Mouse (Mus musculus): ENCODE measurements around the gene Gm3327.
"Not testable (repeated sequence)": the region's sequence is repeated elsewhere in the genome, so short reads cannot be mapped to it uniquely, and the experiment has no call there.

DNA sequence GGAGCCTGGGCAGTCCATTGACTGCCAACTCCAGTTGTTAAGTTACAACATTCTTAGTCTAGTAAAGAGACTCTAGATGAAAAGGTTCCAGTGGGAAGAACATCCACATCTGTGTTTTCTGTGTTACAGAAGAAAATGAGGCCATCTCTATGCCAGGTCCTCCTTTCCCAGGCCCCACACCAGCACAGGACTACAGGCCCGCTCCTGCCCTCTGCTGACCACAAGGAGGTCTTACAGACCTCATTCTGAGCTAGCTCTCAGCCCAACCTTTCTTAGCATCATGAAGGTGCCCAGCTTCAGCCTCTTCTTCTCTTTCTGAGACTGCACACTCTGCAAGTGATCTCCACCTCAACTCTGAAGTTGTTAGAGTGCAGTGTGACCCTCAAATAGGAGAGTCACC is 23.6 kb upstream of the Gm3327 start:
- TF ChIP-seq CTCF (IDR thresholded peaks at IDR 0.05; ENCODE audit: borderline replicate concordance, control insufficient read depth, extremely low read depth, insufficient read depth, low read length, poor library complexity); POLR2A (IDR thresholded peaks at IDR 0.05; ENCODE audit: control insufficient read depth, extremely low read depth, insufficient read depth, low read length, poor library complexity): not testable (repeated sequence)

Data from thymus, adult 2 months (tissue).